Mouse (Mus musculus) frontal cortex, adult (tissue): ENCODE results near the gene Gadd45a.

Experiments
- ATAC-seq: cut with Nextera tagmentation; 2 replicates; pipeline ENCODE4 v1.9.2; 2017; ENCODE audit warnings: mild to moderate bottlenecking, moderate library complexity, mixed read lengths; ENCODE audit not compliant: low TSS enrichment

The Gadd45a gene

GRCm38 (mm10) chr6:66986063-66986462 lies 51.2 kb downstream of the Gadd45a start:
- no peak; the same call in 1 of the 2 replicates for ATAC-seq

GRCm38 (mm10) chr6:66985500-66985899 lies 51.8 kb downstream of the Gadd45a start:
- ATAC-seq, result no peak
